Mouse (Mus musculus) E14TG2a.4 (cell line): ENCODE data around the gene Kcna10.

Experiments
- H3K27me3 ChIP-seq: 2 replicates; pipeline ENCODE4 v1.6.1; 2014; ENCODE audit warnings: low read length, control low read depth; ENCODE audit not compliant: insufficient read depth
- H3K36me3 ChIP-seq: 2 replicates; pipeline ENCODE4 v1.6.1; 2014; ENCODE audit warnings: low read length, control low read depth; ENCODE audit not compliant: insufficient read depth
- H3K4me1 ChIP-seq: replicated peaks from 2 replicates; pipeline ENCODE4 v1.6.1; 2014; ENCODE audit warnings: low read depth, low read length, control low read depth
- H3K4me3 ChIP-seq: replicated peaks from 2 replicates; pipeline ENCODE4 v1.5.1; 2014; ENCODE audit warnings: mild to moderate bottlenecking, low read length
- H3K9me3 ChIP-seq: 2 replicates; pipeline ENCODE4 v1.6.1; 2014; ENCODE audit warnings: low read length, control low read depth
- CTCF ChIP-seq: conservative IDR thresholded peaks from 2 replicates; pipeline ENCODE4 v1.5.1; 2014; ENCODE audit warnings: low read length
- NANOG ChIP-seq: IDR thresholded peaks from 2 replicates; pipeline ENCODE4 v1.6.1; 2014; ENCODE audit warnings: borderline replicate concordance, low read length, mixed read lengths
- POU5F1 ChIP-seq: IDR thresholded peaks from 2 replicates; pipeline ENCODE4 v1.6.1; 2014; ENCODE audit warnings: low read length, borderline replicate concordance

Gene Kcna10

GRCm38 (mm10) chr3:107182756-107183155 is at the start of gene Kcna10:
TSS of gene Kcna10 (plus strand) at chr3:107183056.
- no peak within 1 kb of the TSS for H3K4me3 ChIP-seq
- H3K4me1 ChIP-seq: no peaks in the 10 kb centered on the region
- H3K36me3 ChIP-seq: no peaks in the 10 kb centered on the region
- no peak for TF ChIP-seq CTCF
- no peak for TF ChIP-seq NANOG
- no peak for TF ChIP-seq POU5F1
- peaks cover 11% of the 10 kb centered on the region; the same call in 1 of the 2 replicates for H3K9me3 ChIP-seq
- H3K27me3 ChIP-seq: peaks cover 2% of the 10 kb centered on the region; the same call in 1 of the 2 replicates

GRCm38 (mm10) chr3:107134457-107134856 is 48.4 kb upstream of the Kcna10 start:
- Histone ChIP-seq H3K4me3 (no peak overlapping the region), H3K4me1 (no peaks in the 10 kb centered on the region), H3K36me3 (no peaks in the 10 kb centered on the region), H3K9me3 (no peaks in the 10 kb centered on the region), H3K27me3 (no peaks in the 10 kb centered on the region)
- TF ChIP-seq NANOG: no peak
- TF ChIP-seq CTCF: no peak
- no peak for TF ChIP-seq POU5F1

GRCm38 (mm10) chr3:107147126-107147525 is 35.7 kb upstream of the Kcna10 start:
- TF ChIP-seq POU5F1 (no peak), NANOG (no peak)
- Histone ChIP-seq H3K9me3 (no peaks in the 10 kb centered on the region), H3K4me3 (no peak overlapping the region), H3K27me3 (no peaks in the 10 kb centered on the region; the same call in 1 of the 2 replicates), H3K36me3 (no peaks in the 10 kb centered on the region), H3K4me1 (no peaks in the 10 kb centered on the region)

GRCm38 (mm10) chr3:107149006-107149405 is 33.9 kb upstream of the Kcna10 start:
- H3K36me3 ChIP-seq: no peaks in the 10 kb centered on the region
- TF ChIP-seq NANOG (no peak), CTCF (peak; percentile 15; the same call in 1 of the 2 replicates), POU5F1 (no peak)

GRCm38 (mm10) chr3:107150469-107150868 is 32.4 kb upstream of the Kcna10 start:
- Histone ChIP-seq H3K9me3 (no peaks in the 10 kb centered on the region), H3K36me3 (no peaks in the 10 kb centered on the region), H3K4me3 (no peak overlapping the region), H3K27me3 (no peaks in the 10 kb centered on the region; the same call in 1 of the 2 replicates), H3K4me1 (no peaks in the 10 kb centered on the region)
- TF ChIP-seq POU5F1: no peak
- TF ChIP-seq NANOG: no peak
- TF ChIP-seq CTCF: no peak

More at GRCm38 (mm10) chr3:107149006-107149405, 33.9 kb upstream of the Kcna10 start:
- no peaks in the 10 kb centered on the region for H3K9me3 ChIP-seq
- no peak overlapping the region for H3K4me3 ChIP-seq
- no peaks in the 10 kb centered on the region; the same call in 1 of the 2 replicates for H3K27me3 ChIP-seq
- H3K4me1 ChIP-seq: no peaks in the 10 kb centered on the region

GRCm38 (mm10) chr3:107150872-107151540 is 31.9 kb upstream of the Kcna10 start:
- Histone ChIP-seq H3K36me3 (no peaks in the 10 kb centered on the region), H3K27me3 (no peaks in the 10 kb centered on the region), H3K4me3 (no peak overlapping the region), H3K4me1 (no peaks in the 10 kb centered on the region), H3K9me3 (no peaks in the 10 kb centered on the region)
- TF ChIP-seq POU5F1 (no peak), CTCF (no peak), NANOG (no peak)

- H3K27me3 ChIP-seq: no peaks in the 10 kb centered on the region
- no peaks in the 10 kb centered on the region for H3K4me1 ChIP-seq
- no peak overlapping the region for H3K4me3 ChIP-seq
- H3K9me3 ChIP-seq: no peaks in the 10 kb centered on the region
- no peak for TF ChIP-seq CTCF
- TF ChIP-seq NANOG: no peak
- TF ChIP-seq POU5F1: no peak
- no peaks in the 10 kb centered on the region for H3K36me3 ChIP-seq
Observed at GRCm38 (mm10) chr3:107153772-107154655, 28.8 kb upstream of the Kcna10 start.

GRCm38 (mm10) chr3:107158856-107159255 is 24.0 kb upstream of the Kcna10 start:
- H3K4me3 ChIP-seq: no peak overlapping the region
- TF ChIP-seq POU5F1 (no peak), NANOG (no peak), CTCF (no peak)
- peaks cover 23% of the 10 kb centered on the region for H3K27me3 ChIP-seq
- peaks cover 11% of the 10 kb centered on the region for H3K4me1 ChIP-seq
- no peaks in the 10 kb centered on the region for H3K36me3 ChIP-seq
- H3K9me3 ChIP-seq: no peaks in the 10 kb centered on the region
